In genomic region chr11:29547249-29547751, GRCm38 (mm10) we compare ENCODE assay signal across 8 mouse cellular contexts. TPM values are rescaled to one million over a fixed set of nuclear protein-coding genes. Genes with fewer than 3 reads are reported as not detected.
DNase-seq lines count a peak whose midpoint lies in the region; ATAC-seq and TF ChIP-seq lines count a peak whose summit lies in the region.

No protein-coding gene starts in this region.

- ATAC-seq in heart, embryonic 16.5 days (replicated peaks; ENCODE audit: extremely low read depth, insufficient read depth, low FRiP score) = peak; percentile 7; the same call in 1 of the 2 replicates

- peak overlapping the region; percentile 90 for H3K4me3 ChIP-seq in heart, embryonic 16.5 days (ENCODE audit: low read length)
- H3K4me3 ChIP-seq in bone marrow, adult 2 months (replicated peaks; ENCODE audit: control insufficient read depth, low read depth, low read length) = peak overlapping the region; percentile 91
- H3K4me3 ChIP-seq in hindbrain, embryonic 10.5 days = peak overlapping the region; percentile 81
- H3K4me3 ChIP-seq in midbrain, embryonic 10.5 days = peak overlapping the region; percentile 81

- H3K9me3 ChIP-seq in heart, embryonic 16.5 days (replicated peaks; ENCODE audit: control insufficient read depth, low read length) = no peaks in the 10 kb centered on the region
- H3K9me3 ChIP-seq in hindbrain, embryonic 10.5 days = no peaks in the 10 kb centered on the region
- no peaks in the 10 kb centered on the region for H3K9me3 ChIP-seq in midbrain, embryonic 10.5 days (replicated peaks)

- intact Hi-C loops in heart, postnatal 25 days (cut with DNase I) = loop anchor here (2.0 to 5.0 kb wide), 2 partner anchors 20 to 145 kb away; partner anchors contain the start of genes Mtif2 and Rtn4

- DNase-seq in heart, postnatal 25 days (ENCODE audit: low spot score) = no peak
- DNase-seq in hindbrain, embryonic 10.5 days (ENCODE audit: low spot score) = no peak
- no peak for DNase-seq in midbrain, embryonic 10.5 days (ENCODE audit: low spot score)
- no peak for DNase-seq in urinary bladder, adult 2 months (ENCODE audit: low spot score)
- no peak for DNase-seq in lung, postnatal 25 days (ENCODE audit: low spot score)
- DNase-seq in right cerebral cortex, postnatal 4 days = no peak

- peak overlapping the region; percentile 73 for H3K4me2 ChIP-seq in heart, embryonic 16.5 days (ENCODE audit: low read depth, low read length)

- peak overlapping the region; percentile 87 for H3K27ac ChIP-seq in heart, embryonic 16.5 days (ENCODE audit: low read length)
- H3K27ac ChIP-seq in bone marrow, adult 2 months (ENCODE audit: control insufficient read depth, insufficient read depth, low read depth, low read length, poor library complexity) = peak overlapping the region; percentile 84
- H3K27ac ChIP-seq in hindbrain, embryonic 10.5 days = peak overlapping the region; percentile 92
- peak overlapping the region; percentile 92 for H3K27ac ChIP-seq in midbrain, embryonic 10.5 days (replicated peaks)

- peaks cover 20% of the 10 kb centered on the region for H3K36me3 ChIP-seq in heart, embryonic 16.5 days (ENCODE audit: control insufficient read depth, insufficient read depth)
- H3K36me3 ChIP-seq in hindbrain, embryonic 10.5 days = peaks cover 45% of the 10 kb centered on the region
- peaks cover 45% of the 10 kb centered on the region for H3K36me3 ChIP-seq in midbrain, embryonic 10.5 days

- H3K27me3 ChIP-seq in heart, embryonic 16.5 days (ENCODE audit: control insufficient read depth, insufficient read depth, low read length) = no peaks in the 10 kb centered on the region
- H3K27me3 ChIP-seq in hindbrain, embryonic 10.5 days (ENCODE audit: insufficient read depth, poor library complexity, severe bottlenecking) = no peaks in the 10 kb centered on the region
- H3K27me3 ChIP-seq in midbrain, embryonic 10.5 days (ENCODE audit: low read depth, poor library complexity, severe bottlenecking) = no peaks in the 10 kb centered on the region

- no peak for TF ChIP-seq POLR2A in bone marrow, adult 2 months (IDR thresholded peaks at IDR 0.05; ENCODE audit: borderline replicate concordance, control insufficient read depth, low read depth, low read length)

- peak overlapping the region; percentile 93 for H3K9ac ChIP-seq in heart, embryonic 16.5 days (ENCODE audit: low read length)

- under 1% methylated on average over 27 of the region's 27 CpGs for WGBS in heart, embryonic 16.5 days
- WGBS in bone marrow, adult 2 months = under 1% methylated on average over 27 of the region's 27 CpGs
- under 1% methylated on average over 27 of the region's 27 CpGs for WGBS in hindbrain, embryonic 10.5 days
- WGBS in midbrain, embryonic 10.5 days = under 1% methylated on average over 27 of the region's 27 CpGs

- H3K4me1 ChIP-seq in heart, embryonic 16.5 days (ENCODE audit: control insufficient read depth, insufficient read depth, low read length) = peaks cover 12% of the 10 kb centered on the region
- peaks cover 1% of the 10 kb centered on the region; the same call in 1 of the 2 replicates for H3K4me1 ChIP-seq in bone marrow, adult 2 months (ENCODE audit: control insufficient read depth, insufficient read depth, low read length)
- H3K4me1 ChIP-seq in hindbrain, embryonic 10.5 days (replicated peaks) = peaks cover 14% of the 10 kb centered on the region
- peaks cover 14% of the 10 kb centered on the region for H3K4me1 ChIP-seq in midbrain, embryonic 10.5 days

- no peak for TF ChIP-seq CTCF in bone marrow, adult 2 months (IDR thresholded peaks at IDR 0.05; ENCODE audit: control insufficient read depth, insufficient read depth, low read length)

RNA-seq across cellular contexts. Expression of gene Clhc1, which starts 0.5 kb away (rescaled TPM):
- polyA plus RNA-seq in heart, embryonic 16.5 days (2015; fragmentation: Nextera tagmentation; extraction: Ambion mirVana) = 0.14 and 0.20 TPM in 2 replicates
- total RNA-seq in heart, postnatal 25 days (2021) = not detected
- polyA plus RNA-seq in bone marrow, adult 2 months (2011; ENCODE audit: insufficient read depth, insufficient read length, low replicate concordance, missing spikeins) = not detected in 2 replicates
- 0.10 and 0.25 TPM in 2 replicates for polyA plus RNA-seq in hindbrain, embryonic 10.5 days (2016; fragmentation: Nextera tagmentation; extraction: Ambion mirVana)
- polyA plus RNA-seq in midbrain, embryonic 10.5 days (2016; fragmentation: Nextera tagmentation; extraction: Ambion mirVana) = 0.12 and 0.47 TPM in 2 replicates
- 0.33 and 0.40 TPM in 2 replicates for polyA plus RNA-seq in urinary bladder, adult 2 months (2012; rRNA removed)

RNA-seq across cellular contexts. Expression of gene Rps27a, which starts 0.6 kb away (rescaled TPM):
- polyA plus RNA-seq in heart, embryonic 16.5 days (2015; fragmentation: Nextera tagmentation; extraction: Ambion mirVana) = 510 and 562 TPM in 2 replicates
- 100 to 1,000 TPM; 474 to 478 TPM for total RNA-seq in heart, postnatal 25 days (2021)
- polyA plus RNA-seq in bone marrow, adult 2 months (2011; ENCODE audit: insufficient read depth, insufficient read length, low replicate concordance, missing spikeins) = 1,136 and 1,963 TPM in 2 replicates
- polyA plus RNA-seq in hindbrain, embryonic 10.5 days (2016; fragmentation: Nextera tagmentation; extraction: Ambion mirVana) = 932 and 1,013 TPM in 2 replicates
- 887 and 1,041 TPM in 2 replicates for polyA plus RNA-seq in midbrain, embryonic 10.5 days (2016; fragmentation: Nextera tagmentation; extraction: Ambion mirVana)
- polyA plus RNA-seq in urinary bladder, adult 2 months (2012; rRNA removed) = 1,401 and 1,405 TPM in 2 replicates

RNA-seq across cellular contexts. Expression of gene Mtif2, which starts 21.1 kb away (rescaled TPM):
- 45.2 and 59.2 TPM in 2 replicates for polyA plus RNA-seq in heart, embryonic 16.5 days (2015; fragmentation: Nextera tagmentation; extraction: Ambion mirVana)
- 10 to 100 TPM; 66.2 to 67.2 TPM for total RNA-seq in heart, postnatal 25 days (2021)
- polyA plus RNA-seq in bone marrow, adult 2 months (2011; ENCODE audit: insufficient read depth, insufficient read length, low replicate concordance, missing spikeins) = 14.8 and 17.8 TPM in 2 replicates
- polyA plus RNA-seq in hindbrain, embryonic 10.5 days (2016; fragmentation: Nextera tagmentation; extraction: Ambion mirVana) = 41.0 and 46.7 TPM in 2 replicates
- polyA plus RNA-seq in midbrain, embryonic 10.5 days (2016; fragmentation: Nextera tagmentation; extraction: Ambion mirVana) = 46.6 and 56.7 TPM in 2 replicates
- polyA plus RNA-seq in urinary bladder, adult 2 months (2012; rRNA removed) = 23.8 and 24.3 TPM in 2 replicates

RNA-seq across cellular contexts. Expression of gene Prorsd1, which starts 32.5 kb away (rescaled TPM):
- polyA plus RNA-seq in heart, embryonic 16.5 days (2015; fragmentation: Nextera tagmentation; extraction: Ambion mirVana) = 16.6 and 22.9 TPM in 2 replicates
- total RNA-seq in heart, postnatal 25 days (2021) = 10 to 100 TPM; 21.8 to 22.7 TPM
- polyA plus RNA-seq in bone marrow, adult 2 months (2011; ENCODE audit: insufficient read depth, insufficient read length, low replicate concordance, missing spikeins) = 9.3 and 13.0 TPM in 2 replicates
- polyA plus RNA-seq in hindbrain, embryonic 10.5 days (2016; fragmentation: Nextera tagmentation; extraction: Ambion mirVana) = 16.5 and 19.6 TPM in 2 replicates
- 19.6 and 19.8 TPM in 2 replicates for polyA plus RNA-seq in midbrain, embryonic 10.5 days (2016; fragmentation: Nextera tagmentation; extraction: Ambion mirVana)
- 28.2 and 28.3 TPM in 2 replicates for polyA plus RNA-seq in urinary bladder, adult 2 months (2012; rRNA removed)
